Mouse (Mus musculus): ENCODE measurements around the gene Fasl. TPM values are rescaled to one million over a fixed set of nuclear protein-coding genes. Genes with fewer than 3 reads are reported as not detected.

The Fasl gene
- total RNA-seq (2018; cell fraction: chromatin; rRNA removed), result not detected
- total RNA-seq (2018; cell fraction: cytosol; rRNA removed), result not detected
- total RNA-seq (2018; cell fraction: nucleus; rRNA removed), result under 1 TPM in 1 of 26 experiments, not detected in 25; 0.22 TPM
- polyA plus RNA-seq (2018), result not detected in 3 replicates

DNA sequence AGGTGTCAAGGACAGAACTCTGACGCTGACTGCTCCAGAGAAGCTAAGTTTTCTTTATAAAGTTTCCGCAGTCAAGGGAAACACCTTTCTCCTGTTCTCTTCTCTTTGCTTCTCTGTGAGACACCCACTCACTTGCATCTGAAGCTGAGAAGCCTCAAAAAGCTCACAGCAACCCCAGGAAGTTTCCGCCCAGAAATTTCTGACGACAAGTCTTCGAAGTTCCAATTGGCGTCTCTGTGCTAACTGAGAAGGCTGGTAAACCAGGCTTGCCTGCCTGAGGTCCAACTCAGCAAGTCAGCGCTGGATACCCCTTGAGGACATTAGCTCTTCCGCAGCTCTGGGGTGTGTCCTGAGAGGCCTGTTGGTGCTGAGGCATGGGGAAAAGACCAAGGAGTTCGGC is at the start of gene Fasl:
TSS of gene Fasl (minus strand) at position 157 of the 400 bp plus-strand sequence.
- Histone ChIP-seq H3K27ac (no peak within 1 kb of the TSS), H3K79me2 (ENCODE audit: inconsistent target) (no peaks in the 10 kb centered on the region), H3K36me3 (ENCODE audit: inconsistent target) (no peaks in the 10 kb centered on the region), H3K4me3 (ENCODE audit: inconsistent target) (no peak within 1 kb of the TSS)
- 91% methylated on average over 9 of the region's 9 CpGs for WGBS (ENCODE audit: missing documents)

GRCm38 (mm10) chr1:161826677-161827076 is 38.4 kb upstream of the Fasl start:
- WGBS (ENCODE audit: missing documents), result 100% methylated on average over 2 of the region's 2 CpGs
- H3K36me3 ChIP-seq (ENCODE audit: inconsistent target), result peaks cover 38% of the 10 kb centered on the region
- H3K4me3 ChIP-seq (ENCODE audit: inconsistent target), result no peak overlapping the region
- no peaks in the 10 kb centered on the region for H3K79me2 ChIP-seq (ENCODE audit: inconsistent target)
- H3K27ac ChIP-seq, result no peak overlapping the region

DNA sequence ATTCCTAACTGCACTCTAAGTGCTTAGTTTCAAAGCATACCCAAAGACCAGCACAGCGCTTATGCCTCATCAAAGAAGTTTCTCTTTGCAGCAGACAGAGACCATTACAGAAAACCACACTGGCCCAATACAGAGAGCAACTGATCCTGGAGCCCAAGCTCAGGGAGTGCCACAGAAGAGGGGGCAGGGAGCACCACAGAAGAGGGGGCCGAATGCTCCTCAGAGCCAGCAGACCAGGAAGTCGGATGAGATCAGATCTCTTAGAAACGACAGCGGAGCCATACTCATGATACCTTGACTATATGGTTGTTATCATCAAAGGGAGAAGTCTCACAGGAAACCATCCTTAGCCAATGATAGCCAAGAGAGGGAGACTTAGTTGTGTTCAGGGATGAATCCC is 21.1 kb upstream of the Fasl start:
- no peaks in the 10 kb centered on the region for H3K36me3 ChIP-seq (ENCODE audit: inconsistent target)
- H3K4me3 ChIP-seq (ENCODE audit: inconsistent target), result no peak overlapping the region
- 87% methylated on average over 5 of the region's 5 CpGs for WGBS (ENCODE audit: missing documents)
- no peak overlapping the region for H3K27ac ChIP-seq
- no peaks in the 10 kb centered on the region for H3K79me2 ChIP-seq (ENCODE audit: inconsistent target)

GRCm38 (mm10) chr1:161808980-161809379 is 20.7 kb upstream of the Fasl start:
- H3K4me3 ChIP-seq (ENCODE audit: inconsistent target), result no peak overlapping the region
- no peaks in the 10 kb centered on the region for H3K36me3 ChIP-seq (ENCODE audit: inconsistent target)
- H3K79me2 ChIP-seq (ENCODE audit: inconsistent target), result no peaks in the 10 kb centered on the region
- no peak overlapping the region for H3K27ac ChIP-seq
- WGBS (ENCODE audit: missing documents), result 10% methylated on average over 6 of the region's 6 CpGs

- WGBS (ENCODE audit: missing documents), result 41% methylated on average over 8 of the region's 8 CpGs
- Histone ChIP-seq H3K27ac (no peak overlapping the region), H3K4me3 (ENCODE audit: inconsistent target) (no peak overlapping the region), H3K79me2 (ENCODE audit: inconsistent target) (no peaks in the 10 kb centered on the region), H3K36me3 (ENCODE audit: inconsistent target) (no peaks in the 10 kb centered on the region)
These were observed 16.3 kb upstream of the Fasl start for GRCm38 (mm10) chr1:161804541-161804971.

DNA sequence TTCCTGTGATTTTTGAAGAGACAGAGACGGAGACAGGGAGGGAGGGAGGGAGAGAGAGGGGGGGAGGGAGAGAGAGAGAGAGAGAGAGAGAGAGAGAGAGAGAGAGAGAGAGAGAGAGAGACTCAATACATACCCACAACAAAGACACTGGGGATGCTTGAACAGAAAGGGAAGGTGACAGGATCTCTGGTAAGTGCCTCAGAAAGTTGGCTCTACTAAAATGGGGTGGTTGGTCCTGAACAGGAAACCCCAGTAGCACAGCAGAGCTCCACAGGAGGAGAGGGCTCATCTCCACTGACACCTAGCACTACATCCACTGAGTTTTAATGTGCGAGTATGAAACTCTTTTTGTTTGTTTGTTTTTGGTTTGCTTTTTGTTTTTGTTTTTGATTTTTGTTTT is 13.0 kb upstream of the Fasl start:
- Histone ChIP-seq H3K4me3 (ENCODE audit: inconsistent target) (no peak overlapping the region), H3K27ac (no peak overlapping the region), H3K79me2 (ENCODE audit: inconsistent target) (no peaks in the 10 kb centered on the region), H3K36me3 (ENCODE audit: inconsistent target) (no peaks in the 10 kb centered on the region)
- WGBS (ENCODE audit: missing documents), result 75% methylated on average over 2 of the region's 2 CpGs

GRCm38 (mm10) chr1:161800256-161800655 is 12.0 kb upstream of the Fasl start:
- Histone ChIP-seq H3K4me3 (ENCODE audit: inconsistent target) (no peak overlapping the region), H3K27ac (no peak overlapping the region), H3K79me2 (ENCODE audit: inconsistent target) (no peaks in the 10 kb centered on the region), H3K36me3 (ENCODE audit: inconsistent target) (no peaks in the 10 kb centered on the region)

DNA sequence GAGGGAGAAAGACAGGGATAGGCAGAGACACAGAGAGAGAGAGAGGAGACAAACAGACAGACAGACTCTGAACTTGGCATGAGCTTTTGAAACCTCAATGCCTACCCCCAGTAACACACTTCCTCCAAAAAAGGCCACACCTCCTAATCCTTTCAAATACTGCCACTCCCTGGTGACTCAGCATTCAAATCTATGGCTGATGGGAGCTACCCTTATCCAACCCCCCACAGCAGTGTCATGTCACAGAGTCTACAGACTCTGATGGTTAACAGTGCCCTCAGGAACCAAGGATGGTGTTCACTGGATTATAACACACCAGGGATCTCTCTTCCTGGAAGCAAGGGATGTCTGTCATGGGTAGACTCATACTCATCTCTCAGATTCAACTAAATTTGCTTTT is 11.5 kb upstream of the Fasl start:
- H3K79me2 ChIP-seq (ENCODE audit: inconsistent target), result no peaks in the 10 kb centered on the region
- no peaks in the 10 kb centered on the region for H3K36me3 ChIP-seq (ENCODE audit: inconsistent target)
- no peak overlapping the region for H3K4me3 ChIP-seq (ENCODE audit: inconsistent target)
- H3K27ac ChIP-seq, result no peak overlapping the region

GRCm38 (mm10) chr1:161798866-161799265 is 10.6 kb upstream of the Fasl start:
- no peak overlapping the region for H3K27ac ChIP-seq
- H3K4me3 ChIP-seq (ENCODE audit: inconsistent target), result no peak overlapping the region
- WGBS (ENCODE audit: missing documents), result 36% methylated on average over 3 of the region's 3 CpGs
- H3K36me3 ChIP-seq (ENCODE audit: inconsistent target), result no peaks in the 10 kb centered on the region
- H3K79me2 ChIP-seq (ENCODE audit: inconsistent target), result no peaks in the 10 kb centered on the region

- Histone ChIP-seq H3K27ac (no peak overlapping the region), H3K4me3 (ENCODE audit: inconsistent target) (no peak overlapping the region), H3K79me2 (ENCODE audit: inconsistent target) (no peaks in the 10 kb centered on the region), H3K36me3 (ENCODE audit: inconsistent target) (no peaks in the 10 kb centered on the region)
- WGBS (ENCODE audit: missing documents), result 30% methylated on average over 10 of the region's 10 CpGs
These were observed 6.3 kb upstream of the Fasl start for GRCm38 (mm10) chr1:161794447-161795211.

GRCm38 (mm10) chr1:161793321-161793720 is 5.0 kb upstream of the Fasl start:
- 10% methylated on average over 3 of the region's 3 CpGs for WGBS (ENCODE audit: missing documents)
- Histone ChIP-seq H3K79me2 (ENCODE audit: inconsistent target) (no peaks in the 10 kb centered on the region), H3K4me3 (ENCODE audit: inconsistent target) (no peak overlapping the region), H3K36me3 (ENCODE audit: inconsistent target) (no peaks in the 10 kb centered on the region), H3K27ac (no peak overlapping the region)

- Histone ChIP-seq H3K4me3 (ENCODE audit: inconsistent target) (no peak overlapping the region), H3K27ac (no peak overlapping the region), H3K79me2 (ENCODE audit: inconsistent target) (no peaks in the 10 kb centered on the region), H3K36me3 (ENCODE audit: inconsistent target) (no peaks in the 10 kb centered on the region)
- 99% methylated on average over 4 of the region's 4 CpGs for WGBS (ENCODE audit: missing documents)
These were observed 4.3 kb upstream of the Fasl start for GRCm38 (mm10) chr1:161792687-161792969.

- no peaks in the 10 kb centered on the region for H3K36me3 ChIP-seq (ENCODE audit: inconsistent target)
- no peak overlapping the region for H3K4me3 ChIP-seq (ENCODE audit: inconsistent target)
- no peaks in the 10 kb centered on the region for H3K79me2 ChIP-seq (ENCODE audit: inconsistent target)
- no peak overlapping the region for H3K27ac ChIP-seq
- WGBS (ENCODE audit: missing documents), result 77% methylated on average over 8 of the region's 8 CpGs
These were observed 3.8 kb upstream of the Fasl start for GRCm38 (mm10) chr1:161791854-161792686.

DNA sequence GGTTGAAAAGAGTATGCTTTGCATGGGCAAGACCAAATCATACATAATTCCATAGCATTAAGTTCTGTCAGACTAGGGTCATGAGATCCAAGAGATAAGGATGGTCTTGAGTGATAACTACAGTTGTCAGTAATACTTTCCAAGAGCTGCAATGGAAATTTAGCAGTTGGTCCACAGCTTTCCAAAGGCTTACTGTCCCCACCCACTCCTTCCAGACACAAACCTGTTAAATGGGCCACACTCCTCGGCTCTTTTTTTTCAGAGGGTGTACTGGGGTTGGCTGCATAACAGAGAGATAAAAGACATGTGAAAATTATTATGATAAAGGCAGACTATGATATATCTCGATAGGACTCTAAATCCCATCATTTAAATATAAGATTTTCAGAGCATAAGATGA is 5.6 kb downstream of the Fasl start:
- Histone ChIP-seq H3K36me3 (ENCODE audit: inconsistent target) (no peaks in the 10 kb centered on the region), H3K4me3 (ENCODE audit: inconsistent target) (no peak overlapping the region), H3K27ac (no peak overlapping the region), H3K79me2 (ENCODE audit: inconsistent target) (no peaks in the 10 kb centered on the region)
- 95% methylated on average over 2 of the region's 2 CpGs for WGBS (ENCODE audit: missing documents)

DNA sequence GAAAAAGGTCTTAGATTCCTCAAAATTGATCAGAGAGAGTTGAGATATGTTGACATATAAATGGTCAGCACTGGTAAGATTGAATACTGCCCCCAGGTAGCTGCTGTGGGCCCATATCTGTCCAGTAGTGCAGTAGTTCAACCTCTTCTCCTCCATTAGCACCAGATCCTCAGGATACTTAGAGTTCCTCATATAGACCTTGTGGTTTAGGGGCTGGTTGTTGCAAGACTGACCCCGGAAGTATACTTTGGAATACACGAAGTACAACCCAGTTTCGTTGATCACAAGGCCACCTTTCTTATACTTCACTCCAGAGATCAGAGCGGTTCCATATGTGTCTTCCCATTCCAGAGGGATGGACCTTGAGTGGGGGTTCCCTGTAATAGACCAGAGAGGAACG is 6.7 kb downstream of the Fasl start:
- Histone ChIP-seq H3K4me3 (ENCODE audit: inconsistent target) (no peak overlapping the region), H3K36me3 (ENCODE audit: inconsistent target) (no peaks in the 10 kb centered on the region), H3K79me2 (ENCODE audit: inconsistent target) (no peaks in the 10 kb centered on the region), H3K27ac (no peak overlapping the region)
- 66% methylated on average over 5 of the region's 5 CpGs for WGBS (ENCODE audit: missing documents)

All from macrophage (primary cell).